Mouse (Mus musculus): ENCODE measurements around the gene Slc7a6os.

DNA sequence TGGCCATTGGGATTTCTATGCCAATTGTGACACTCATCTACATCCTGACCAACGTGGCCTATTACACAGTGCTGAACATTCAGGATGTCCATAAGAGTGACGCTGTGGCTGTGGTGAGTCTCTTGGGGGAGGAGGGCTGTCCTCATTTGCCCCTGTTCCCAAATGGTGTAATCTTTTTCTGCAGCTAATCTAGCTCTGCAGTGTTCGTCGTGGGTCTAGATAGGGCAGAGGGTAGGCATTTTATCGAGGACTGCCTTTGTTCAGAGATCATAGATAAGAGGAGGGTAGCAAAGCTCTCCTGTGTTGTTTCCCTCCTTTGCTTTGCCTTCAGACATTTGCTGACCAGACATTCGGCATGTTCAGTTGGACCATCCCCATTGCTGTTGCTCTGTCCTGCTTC is 17.6 kb downstream of the Slc7a6os start:
- TF ChIP-seq CTCF (conservative IDR thresholded peaks at IDR 0.05; ENCODE audit: low read length) (no peak), POU5F1 (IDR thresholded peaks at IDR 0.05; ENCODE audit: borderline replicate concordance, low read length) (no peak)
